Mouse (Mus musculus): ENCODE measurements at regions not wholly inside any gene's neighbourhood (a gene's known extent, or its start where the extent isn't known, plus 50 kb on each side); places are given as distances from the start of the nearest gene placed in this dataset.
"Not testable (repeated sequence)": the region's sequence is repeated elsewhere in the genome, so short reads cannot be mapped to it uniquely, and the experiment has no call there.

DNA sequence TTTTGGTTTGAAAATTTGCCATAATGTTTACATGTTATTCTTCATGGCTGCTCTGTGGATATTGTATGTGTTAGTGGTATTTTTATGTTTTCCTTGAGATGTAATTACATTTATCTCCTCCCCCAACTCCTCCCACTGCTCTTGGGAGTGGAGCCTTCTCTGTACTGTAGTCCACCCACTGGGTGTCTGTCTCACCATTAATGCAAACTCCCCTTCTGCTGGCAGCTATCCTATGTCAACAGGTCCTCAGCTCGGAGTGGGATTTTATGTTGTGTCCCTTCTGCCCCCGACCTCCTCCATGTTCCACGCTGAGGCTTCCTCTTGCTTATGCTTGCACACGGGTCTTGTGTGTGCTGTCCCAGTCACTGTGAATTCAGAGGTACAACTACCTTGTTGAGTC, 330.3 kb upstream of the Tmc3 start:
- DNase-seq = no peak

DNA sequence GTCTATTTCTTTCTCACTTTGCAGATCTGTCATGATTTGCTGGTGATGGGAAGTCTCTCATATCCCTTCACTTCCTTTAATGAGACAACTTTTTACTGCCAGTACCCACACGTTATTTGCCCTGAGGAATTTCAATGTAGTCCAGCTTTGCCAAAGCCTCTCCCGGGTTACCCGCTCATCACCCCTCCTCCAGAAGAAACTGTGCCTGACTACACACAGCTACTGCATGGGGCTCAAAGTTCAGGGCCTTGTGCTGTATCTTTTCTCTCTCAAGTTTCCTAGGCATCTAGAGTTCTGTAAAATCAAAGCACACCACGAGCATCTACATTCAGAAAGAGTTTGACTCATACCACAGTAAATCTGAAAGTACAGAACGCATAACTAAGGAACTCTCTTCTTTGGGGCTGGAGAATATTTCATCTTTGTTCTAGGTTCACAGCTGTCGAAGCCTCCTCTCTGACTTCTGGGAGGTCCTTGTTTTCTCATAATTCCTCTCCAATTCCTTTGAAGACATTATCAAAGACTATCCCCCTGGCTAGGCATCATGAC, 328.4 kb upstream of the Tmc3 start:
- DNase-seq = no peak

DNA sequence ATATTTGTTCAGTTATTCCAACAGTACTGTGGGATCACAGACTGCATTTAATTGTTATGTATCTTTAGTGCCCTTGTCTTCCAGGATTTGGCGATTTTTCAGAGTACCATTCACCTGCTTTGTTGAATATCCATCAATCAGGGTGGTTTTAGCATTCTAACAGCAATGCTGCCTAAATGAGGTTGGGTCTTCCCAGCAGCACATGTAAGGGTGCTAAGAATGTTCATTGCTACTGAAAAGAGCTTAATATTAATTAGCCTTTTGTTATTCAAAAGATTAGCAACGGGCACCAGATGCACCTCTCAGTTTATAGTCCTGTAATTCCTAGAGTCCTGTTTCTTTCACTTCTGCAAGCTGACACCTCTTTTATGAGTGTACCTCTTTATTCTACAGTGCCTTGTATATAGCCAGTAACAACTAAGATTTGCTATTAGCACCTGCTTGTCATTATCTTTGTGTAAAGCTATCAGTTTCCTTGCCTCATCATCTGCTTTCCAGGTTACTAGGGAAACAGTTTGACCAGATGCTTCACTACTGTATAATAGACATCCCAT, 326.3 kb upstream of the Tmc3 start:
- DNase-seq = no peak

DNA sequence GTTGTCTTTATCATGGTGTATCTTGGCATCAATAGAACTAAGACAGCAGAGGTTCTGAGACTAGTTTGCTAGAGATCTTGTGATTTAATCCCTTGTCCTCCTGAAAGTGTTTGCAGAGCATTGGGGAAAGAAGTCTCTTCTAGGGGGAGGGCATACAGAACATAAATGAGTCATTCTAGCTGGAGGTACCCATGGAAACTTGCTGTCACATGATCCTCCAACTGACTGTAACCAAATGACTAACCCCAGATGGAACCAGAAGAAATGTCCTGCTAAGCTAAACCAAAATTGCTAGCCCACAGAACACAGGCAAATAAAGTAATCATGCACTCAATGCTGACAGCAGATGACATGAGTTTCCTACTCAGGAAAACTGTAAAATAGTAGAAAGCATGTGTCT, 323.2 kb upstream of the Tmc3 start:
- DNase-seq = no peak

GRCm38 (mm10) chr7:83289915-83290773, 294.6 kb upstream of the Tmc3 start:
- DNase-seq = peak; percentile 2

GRCm38 (mm10) chr7:83307112-83307511, 277.6 kb upstream of the Tmc3 start:
- no peak for DNase-seq

DNA sequence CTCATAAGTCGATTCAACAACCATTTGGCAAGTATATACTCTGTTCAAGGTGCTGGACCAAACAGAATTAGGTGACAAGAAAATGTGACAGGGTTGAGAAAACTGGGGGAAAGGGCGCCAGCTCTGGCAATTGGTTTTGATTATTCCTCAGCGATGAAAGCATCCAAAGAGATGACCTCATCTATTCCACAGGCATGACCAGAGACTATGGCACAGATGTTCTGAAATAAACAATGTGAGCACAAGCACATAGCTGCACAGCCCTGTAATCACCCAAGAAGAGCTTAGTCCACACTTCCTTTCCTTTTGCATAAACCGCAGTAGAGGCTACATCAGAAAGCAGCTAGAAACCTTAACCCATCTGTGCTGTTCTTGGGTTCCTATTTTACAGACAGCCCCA, 272.6 kb upstream of the Tmc3 start:
- no peak for DNase-seq

DNA sequence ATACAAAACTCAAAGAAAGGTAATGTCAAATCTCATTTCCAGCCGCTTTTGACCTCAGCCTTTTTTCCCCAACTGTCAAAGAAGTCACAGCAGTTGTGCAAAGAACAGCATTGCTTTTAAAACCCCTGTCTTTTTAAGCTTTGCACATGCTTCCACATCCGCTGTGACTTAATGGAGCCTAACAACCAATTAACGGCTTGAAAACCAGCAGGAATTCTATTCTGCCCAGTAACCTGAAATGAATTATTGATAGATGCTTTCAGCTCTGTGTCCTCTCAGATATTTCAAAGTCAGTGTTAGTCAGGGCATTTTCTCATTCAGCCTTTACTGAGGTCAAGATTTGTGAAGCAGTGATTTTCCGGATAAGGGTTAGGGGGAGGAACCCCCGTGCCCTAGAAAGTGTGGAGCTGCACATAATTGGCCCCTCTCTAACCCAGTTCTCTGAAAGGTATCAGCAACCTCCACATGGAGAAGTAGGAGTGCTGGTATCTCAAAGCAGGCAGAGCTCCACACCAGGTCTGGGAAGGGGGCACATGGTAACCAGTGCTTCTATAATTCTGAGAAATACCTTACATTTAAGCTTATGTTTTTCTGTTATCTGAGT, 254.8 kb upstream of the Tmc3 start:
- DNase-seq = no peak

DNA sequence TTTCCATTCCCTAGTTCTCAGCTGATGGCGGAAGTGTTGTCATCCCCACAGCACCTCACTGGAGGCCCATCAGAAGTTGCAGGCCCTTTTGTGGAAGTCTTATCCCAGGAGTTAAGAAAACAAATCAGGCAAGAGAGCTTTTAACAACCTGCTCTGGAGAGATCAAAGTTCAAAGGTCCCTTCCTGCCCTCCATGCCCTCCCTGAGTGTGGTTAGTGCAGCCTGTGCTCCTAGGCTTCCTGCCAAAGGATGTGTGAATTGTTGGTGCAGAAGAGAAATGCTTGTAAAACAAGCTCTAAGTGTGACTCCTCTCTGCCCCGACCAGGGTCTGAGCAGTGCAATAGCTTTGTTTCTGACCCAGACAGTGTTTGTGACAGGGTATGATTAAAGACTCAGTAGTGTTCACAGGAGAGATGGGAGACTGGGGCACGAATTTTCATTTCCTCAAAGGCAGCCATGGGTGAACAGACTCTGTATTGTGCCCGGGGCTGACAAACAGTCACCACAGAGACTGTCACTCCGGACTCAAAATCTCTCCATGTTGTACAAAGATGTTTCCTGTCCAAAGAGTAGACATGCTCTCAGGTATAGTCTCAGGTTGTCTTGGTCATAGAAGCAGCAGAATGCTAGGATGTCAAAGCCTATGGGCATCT, 237.5 kb upstream of the Tmc3 start:
- no peak for DNase-seq

- no peak for DNase-seq
These were observed 215.5 kb upstream of the Tmc3 start for GRCm38 (mm10) chr7:83369191-83369590.

GRCm38 (mm10) chr7:83369605-83370004, 215.1 kb upstream of the Tmc3 start:
- no peak for DNase-seq

DNA sequence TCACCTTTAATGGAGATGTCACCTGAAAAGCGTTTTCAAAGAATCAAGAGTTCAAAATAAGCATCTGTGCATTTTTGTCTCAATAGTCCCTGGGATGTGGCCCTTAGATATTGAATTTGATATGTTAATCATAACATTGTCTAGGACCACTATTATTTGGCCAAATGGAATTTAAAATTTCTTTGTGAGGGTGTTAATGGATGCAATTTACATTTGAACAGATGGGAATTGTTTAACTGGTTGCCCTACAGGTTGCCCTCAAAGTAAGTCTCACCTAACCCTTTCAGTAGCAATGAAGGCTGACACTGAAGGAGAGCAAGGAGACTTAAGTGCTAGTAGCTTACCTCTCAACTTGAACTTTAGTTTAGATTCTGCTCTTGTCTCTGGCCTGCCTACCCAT, 207.9 kb upstream of the Tmc3 start:
- DNase-seq = no peak

DNA sequence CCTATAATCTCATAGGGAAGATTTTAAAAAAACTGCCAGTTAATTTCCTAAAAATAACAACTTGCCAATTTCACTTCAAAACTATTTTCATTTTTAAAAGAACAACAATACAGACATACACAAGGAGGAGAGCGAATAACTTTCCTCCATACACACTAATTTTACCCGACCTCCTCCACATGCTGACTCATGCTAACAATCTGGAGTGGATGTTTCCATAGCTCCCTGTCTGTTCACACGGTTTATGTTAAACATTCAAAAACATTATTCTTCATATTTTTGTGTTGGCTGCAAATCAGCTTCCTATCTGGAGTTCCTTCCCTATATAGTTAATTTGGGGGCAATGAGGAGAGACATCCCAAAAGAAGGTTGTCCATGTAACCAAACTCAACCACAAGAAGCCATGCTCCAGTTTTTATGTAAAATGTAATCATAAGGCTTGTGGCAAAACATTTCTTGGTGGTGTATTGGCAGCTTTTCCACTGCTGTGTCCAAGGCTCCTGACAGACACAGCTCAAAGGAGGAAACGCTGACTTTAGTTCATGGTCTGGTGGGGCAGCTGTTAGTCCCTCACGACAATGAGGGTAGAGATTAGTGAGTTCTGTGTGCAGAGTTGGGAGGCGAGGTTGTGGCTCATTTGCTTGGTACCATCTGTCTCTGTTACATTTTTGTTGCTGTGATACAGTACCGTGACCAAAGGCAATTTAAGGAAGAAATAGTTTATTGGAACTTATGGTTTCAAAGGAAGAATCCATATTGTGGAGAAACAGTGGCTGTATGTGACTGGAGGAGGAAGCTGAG, 203.1 kb upstream of the Tmc3 start:
- DNase-seq = no peak

- no peak for DNase-seq
These were observed 201.8 kb upstream of the Tmc3 start for GRCm38 (mm10) chr7:83382803-83383363.

GRCm38 (mm10) chr7:83391388-83391787, 193.3 kb upstream of the Tmc3 start:
- no peak for DNase-seq

DNA sequence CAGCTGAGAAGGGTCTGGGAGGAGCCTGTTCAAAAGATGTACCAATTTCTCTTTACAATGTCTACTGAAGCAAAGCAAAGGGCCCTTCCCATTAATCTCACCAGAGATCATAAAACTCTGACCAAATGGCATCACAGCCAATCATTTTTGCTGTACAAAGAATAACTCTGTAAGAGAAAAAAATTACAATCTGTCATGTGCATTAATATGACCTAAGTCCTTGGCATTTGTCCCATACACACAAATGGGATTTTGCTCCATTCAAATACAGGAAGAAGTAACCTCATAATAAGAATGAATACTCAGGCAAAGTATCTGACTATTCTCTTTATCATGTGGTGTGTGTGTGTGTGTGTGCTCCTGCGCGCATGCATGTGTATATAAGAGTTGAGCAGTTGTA, 192.5 kb upstream of the Tmc3 start:
- DNase-seq = no peak

GRCm38 (mm10) chr7:83392625-83393024, 192.1 kb upstream of the Tmc3 start:
- DNase-seq = no peak

DNA sequence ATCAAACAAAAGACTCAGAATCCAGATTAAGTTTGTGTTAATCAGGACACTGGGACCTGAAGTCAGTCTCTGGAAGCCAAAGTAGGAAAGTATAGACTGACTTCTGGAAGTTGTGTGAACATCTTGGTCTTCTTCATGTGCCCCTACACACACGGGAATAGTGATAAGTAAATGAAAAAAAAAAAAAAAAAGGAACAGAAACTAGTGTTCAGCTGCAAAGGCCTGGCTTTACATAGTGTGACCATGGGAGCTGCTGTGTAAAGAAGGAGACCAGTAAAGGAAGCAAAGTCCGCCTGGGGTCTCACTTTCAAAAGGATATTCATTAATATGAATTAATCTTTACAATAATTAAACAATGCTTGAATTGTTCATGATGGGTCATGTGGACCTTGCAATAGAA, 190.6 kb upstream of the Tmc3 start:
- no peak for DNase-seq

- no peak for DNase-seq
These were observed 185.1 kb upstream of the Tmc3 start for GRCm38 (mm10) chr7:83399668-83400067.

DNA sequence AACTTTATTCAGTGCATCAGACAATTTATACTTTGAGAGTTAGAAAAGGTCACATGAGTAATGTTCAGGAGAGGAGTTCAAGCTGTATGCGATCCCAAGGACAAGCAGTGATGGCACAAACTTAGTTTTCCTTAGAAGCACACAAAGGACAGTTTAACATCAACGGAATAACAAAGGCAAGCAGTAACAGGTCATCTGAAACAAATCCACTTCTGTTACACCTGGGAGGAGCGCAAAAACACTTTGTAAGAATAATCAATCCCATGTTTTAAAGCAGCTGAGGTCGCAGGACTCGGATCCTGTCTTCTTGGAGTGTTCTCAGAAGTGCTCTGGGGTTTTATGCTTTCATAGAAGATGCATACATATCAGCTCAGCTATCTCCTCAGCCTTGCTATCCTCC, 183.7 kb upstream of the Tmc3 start:
- DNase-seq = no peak

DNA sequence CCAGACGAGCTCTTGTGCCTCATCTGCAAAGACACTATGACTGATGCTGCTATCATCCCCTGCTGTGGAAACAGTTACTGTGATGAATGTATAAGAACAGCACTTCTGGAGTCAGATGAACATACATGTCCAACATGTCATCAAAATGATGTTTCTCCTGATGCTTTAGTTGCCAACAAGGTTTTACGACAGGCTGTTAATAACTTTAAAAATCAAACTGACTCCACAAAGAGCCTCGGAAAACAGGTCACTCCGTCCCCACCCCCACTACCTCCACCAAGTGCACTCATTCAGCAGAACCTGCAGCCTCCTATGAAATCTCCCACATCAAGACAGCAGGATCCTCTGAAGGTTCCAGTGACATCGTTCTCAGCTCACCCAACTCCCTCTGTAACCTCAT, 172.0 kb upstream of the Tmc3 start:
- not testable (repeated sequence) for DNase-seq

- DNase-seq = no peak
These were observed 154.7 kb upstream of the Tmc3 start for GRCm38 (mm10) chr7:83429929-83430556.

All from thymus, postnatal 14 days (tissue).